8 mouse cellular contexts compared by ENCODE assay signal in the genomic region with DNA sequence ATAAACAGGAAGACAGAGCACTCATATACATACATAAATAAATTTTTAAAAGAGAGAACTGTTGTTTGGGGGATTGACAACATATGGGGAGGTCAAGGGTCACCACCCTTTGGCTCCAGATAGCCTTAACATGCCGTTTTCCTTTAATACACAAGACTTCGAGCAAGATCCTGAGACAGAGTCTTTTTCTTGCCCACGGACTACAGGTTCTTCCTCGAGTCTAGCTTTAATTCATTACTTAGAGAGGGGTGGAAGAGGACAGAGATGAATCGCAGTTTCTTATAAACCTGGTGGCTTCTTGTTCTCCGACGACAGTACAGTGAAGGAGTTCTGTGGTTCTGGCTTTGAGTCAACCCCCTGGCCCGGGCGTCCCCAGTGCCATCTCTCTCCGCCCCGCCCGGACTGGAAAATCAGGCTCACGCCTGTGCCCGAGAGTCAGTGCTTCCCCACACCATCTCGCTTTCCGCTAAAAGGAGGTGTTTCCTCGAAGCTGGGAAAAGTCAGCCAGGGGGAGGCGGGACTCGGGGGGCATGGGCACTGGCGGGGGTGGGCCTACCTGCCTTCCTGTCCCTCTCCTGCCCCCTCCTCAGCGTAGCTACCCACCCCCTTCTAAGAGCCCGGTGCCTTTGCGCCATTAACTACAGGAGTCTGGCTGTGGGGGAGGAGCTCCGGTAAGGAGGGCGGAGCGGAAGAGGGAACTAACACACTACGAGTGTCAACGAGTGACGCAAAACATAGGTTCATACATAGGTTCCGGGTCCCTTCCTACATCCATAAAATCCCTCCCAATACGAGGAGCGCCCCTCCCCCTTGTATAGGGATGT. TPM values are rescaled to one million over a fixed set of nuclear protein-coding genes. Genes with fewer than 3 reads are reported as not detected.
DNase-seq lines count a peak whose midpoint lies in the region; ATAC-seq lines count a peak whose summit lies in the region.

No protein-coding gene starts in this region.

- peak overlapping the region; percentile 42; the same call in 1 of the 2 replicates for H3K9ac ChIP-seq in forebrain, embryonic 14.5 days (ENCODE audit: low read length)
- peak overlapping the region; percentile 17; the same call in 1 of the 2 replicates for H3K9ac ChIP-seq in intestine, embryonic 14.5 days (ENCODE audit: low read length)
- H3K9ac ChIP-seq in liver, embryonic 16.5 days (ENCODE audit: low read depth, low read length), result peak overlapping the region; percentile 35
- peak overlapping the region; percentile 42; the same call in 1 of the 2 replicates for H3K9ac ChIP-seq in neural tube, embryonic 12.5 days

- 0 out of 2 replicates have a peak, but pooled peaks cover 4% of the 10 kb centered on the region for H3K27me3 ChIP-seq in forebrain, embryonic 14.5 days (replicated peaks; ENCODE audit: control insufficient read depth, insufficient read depth, low read length)
- 0 out of 2 replicates have a peak, but pooled peaks cover 8% of the 10 kb centered on the region for H3K27me3 ChIP-seq in intestine, embryonic 14.5 days (replicated peaks; ENCODE audit: control insufficient read depth, insufficient read depth, low read length)
- peaks cover 6% of the 10 kb centered on the region for H3K27me3 ChIP-seq in liver, embryonic 16.5 days (ENCODE audit: control insufficient read depth, insufficient read depth, low read depth, low read length)
- peaks cover 13% of the 10 kb centered on the region for H3K27me3 ChIP-seq in neural tube, embryonic 12.5 days (replicated peaks)

- peak; percentile 55; the same call in 1 of the 2 replicates for ATAC-seq in forebrain, embryonic 14.5 days
- peak; percentile 75; the same call in 1 of the 2 replicates for ATAC-seq in intestine, embryonic 14.5 days (replicated peaks; ENCODE audit: low FRiP score, low TSS enrichment, low read depth)
- ATAC-seq in liver, embryonic 16.5 days (ENCODE audit: low read depth), result peak; percentile 67
- peak; percentile 29; the same call in 1 of the 2 replicates for ATAC-seq in neural tube, embryonic 12.5 days (ENCODE audit: low FRiP score, low read depth)

- peak; percentile 91 for DNase-seq in CD4-positive, CD25-positive, alpha-beta regulatory T cell, adult 2 months (ENCODE audit: low read depth, low spot score)
- DNase-seq in ZHBTc4 (ENCODE audit: low read depth, low spot score) (peak; percentile 50), adipocyte (ENCODE audit: low spot score) (no peak)
- DNase-seq in forebrain, embryonic 14.5 days (ENCODE audit: low spot score), result peak; percentile 71
- peak; percentile 76 for DNase-seq in intestine, embryonic 14.5 days (ENCODE audit: low spot score)
- DNase-seq in left cerebral cortex, adult 11 months (ENCODE audit: low spot score), result no peak

- peak overlapping the region; percentile 63 for H3K4me2 ChIP-seq in forebrain, embryonic 14.5 days (ENCODE audit: low read length)
- peak overlapping the region; percentile 82 for H3K4me2 ChIP-seq in intestine, embryonic 14.5 days (ENCODE audit: low read length)
- peak overlapping the region; percentile 62 for H3K4me2 ChIP-seq in liver, embryonic 16.5 days (ENCODE audit: low read depth, low read length)
- peak overlapping the region; percentile 75 for H3K4me2 ChIP-seq in neural tube, embryonic 12.5 days (replicated peaks)

- peaks cover 3% of the 10 kb centered on the region; the same call in 1 of the 2 replicates for H3K4me1 ChIP-seq in forebrain, embryonic 14.5 days (ENCODE audit: control insufficient read depth, insufficient read depth, low read length)
- peaks cover 12% of the 10 kb centered on the region; the same call in 1 of the 2 replicates for H3K4me1 ChIP-seq in intestine, embryonic 14.5 days (replicated peaks; ENCODE audit: control insufficient read depth, insufficient read depth, low read length)
- H3K4me1 ChIP-seq in liver, embryonic 16.5 days (ENCODE audit: control insufficient read depth, low read depth, low read length), result peaks cover 3% of the 10 kb centered on the region; the same call in 1 of the 2 replicates
- peaks cover 19% of the 10 kb centered on the region for H3K4me1 ChIP-seq in neural tube, embryonic 12.5 days

- 6% methylated on average over 32 of the region's 32 CpGs for WGBS in forebrain, embryonic 14.5 days
- 2% methylated on average over 32 of the region's 32 CpGs for WGBS in intestine, embryonic 14.5 days
- WGBS in liver, embryonic 16.5 days (ENCODE audit: insufficient replicate concordance), result 4% methylated on average over 32 of the region's 32 CpGs
- WGBS in neural tube, embryonic 12.5 days, result 4% methylated on average over 32 of the region's 32 CpGs

- no peaks in the 10 kb centered on the region for H3K36me3 ChIP-seq in forebrain, embryonic 14.5 days (ENCODE audit: control insufficient read depth, insufficient read depth, low read length)
- H3K36me3 ChIP-seq in intestine, embryonic 14.5 days (ENCODE audit: control insufficient read depth, insufficient read depth, low read length), result no peaks in the 10 kb centered on the region
- no peaks in the 10 kb centered on the region for H3K36me3 ChIP-seq in liver, embryonic 16.5 days (ENCODE audit: control insufficient read depth, insufficient read depth)
- no peaks in the 10 kb centered on the region for H3K36me3 ChIP-seq in neural tube, embryonic 12.5 days

- no peak overlapping the region for H3K27ac ChIP-seq in forebrain, embryonic 14.5 days (ENCODE audit: low read depth, low read length)
- H3K27ac ChIP-seq in intestine, embryonic 14.5 days (ENCODE audit: low read depth), result no peak overlapping the region
- no peak overlapping the region for H3K27ac ChIP-seq in liver, embryonic 16.5 days (ENCODE audit: low read length)
- H3K27ac ChIP-seq in neural tube, embryonic 12.5 days, result no peak overlapping the region

- peak overlapping the region; percentile 29 for H3K4me3 ChIP-seq in forebrain, embryonic 14.5 days (ENCODE audit: low read depth, low read length)
- H3K4me3 ChIP-seq in intestine, embryonic 14.5 days (ENCODE audit: low read depth, low read length), result peak overlapping the region; percentile 54
- peak overlapping the region; percentile 55 for H3K4me3 ChIP-seq in liver, embryonic 16.5 days (ENCODE audit: low read depth, low read length)
- H3K4me3 ChIP-seq in neural tube, embryonic 12.5 days, result peak overlapping the region; percentile 34

- no peaks in the 10 kb centered on the region for H3K9me3 ChIP-seq in forebrain, embryonic 14.5 days (replicated peaks; ENCODE audit: control insufficient read depth, low read length)
- H3K9me3 ChIP-seq in intestine, embryonic 14.5 days (ENCODE audit: control insufficient read depth, low read length), result no peaks in the 10 kb centered on the region
- H3K9me3 ChIP-seq in liver, embryonic 16.5 days (replicated peaks; ENCODE audit: control insufficient read depth, low read length), result no peaks in the 10 kb centered on the region
- H3K9me3 ChIP-seq in neural tube, embryonic 12.5 days, result no peaks in the 10 kb centered on the region

RNA-seq across cellular contexts. Expression of gene Tbx21, which starts 11.7 kb away (rescaled TPM):
- 0.11 and 0.13 TPM in 2 replicates for polyA plus RNA-seq in forebrain, embryonic 14.5 days (2014; fragmentation: Nextera tagmentation; extraction: Ambion mirVana)
- polyA plus RNA-seq in intestine, embryonic 14.5 days (2014; fragmentation: Nextera tagmentation; extraction: Ambion mirVana), result 0.07 TPM in 1 of 2 replicates, not detected in the other
- 0.15 and 0.18 TPM in 2 replicates for polyA plus RNA-seq in liver, embryonic 16.5 days (2015; fragmentation: Nextera tagmentation; extraction: Ambion mirVana)
- polyA plus RNA-seq in neural tube, embryonic 12.5 days (2016; fragmentation: Nextera tagmentation; extraction: Ambion mirVana), result 0.13 TPM in 1 of 2 replicates, not detected in the other

RNA-seq across cellular contexts. Expression of gene Tbkbp1, which starts 24.4 kb away (rescaled TPM):
- polyA plus RNA-seq in forebrain, embryonic 14.5 days (2014; fragmentation: Nextera tagmentation; extraction: Ambion mirVana), result 4.8 and 5.4 TPM in 2 replicates
- 3.2 and 3.9 TPM in 2 replicates for polyA plus RNA-seq in intestine, embryonic 14.5 days (2014; fragmentation: Nextera tagmentation; extraction: Ambion mirVana)
- 0.84 and 1.1 TPM in 2 replicates for polyA plus RNA-seq in liver, embryonic 16.5 days (2015; fragmentation: Nextera tagmentation; extraction: Ambion mirVana)
- 9.5 and 10.5 TPM in 2 replicates for polyA plus RNA-seq in neural tube, embryonic 12.5 days (2016; fragmentation: Nextera tagmentation; extraction: Ambion mirVana)

Comparison
In these comparisons a context has a peak if more than half of its experiments do, and no peak if none do; other contexts are left out.
1. DNase-seq: peak in CD4-positive, CD25-positive, alpha-beta regulatory T cell, adult 2 months (single experiment), ZHBTc4 (single experiment), forebrain, embryonic 14.5 days (single experiment) and intestine, embryonic 14.5 days (single experiment); none in left cerebral cortex, adult 11 months (single experiment) and adipocyte (single experiment).
2. Peak in every context shown above with its lines, with median percentiles within 50 percentile points of each other: ATAC-seq, H3K4me2 ChIP-seq, H3K4me3 ChIP-seq and H3K9ac ChIP-seq.